Mouse (Mus musculus): Measurements from ENCODE around the gene Gm36176.
"Not testable (repeated sequence)": the region's sequence is repeated elsewhere in the genome, so short reads cannot be mapped to it uniquely, and the experiment has no call there.

Gene Gm36176

DNA sequence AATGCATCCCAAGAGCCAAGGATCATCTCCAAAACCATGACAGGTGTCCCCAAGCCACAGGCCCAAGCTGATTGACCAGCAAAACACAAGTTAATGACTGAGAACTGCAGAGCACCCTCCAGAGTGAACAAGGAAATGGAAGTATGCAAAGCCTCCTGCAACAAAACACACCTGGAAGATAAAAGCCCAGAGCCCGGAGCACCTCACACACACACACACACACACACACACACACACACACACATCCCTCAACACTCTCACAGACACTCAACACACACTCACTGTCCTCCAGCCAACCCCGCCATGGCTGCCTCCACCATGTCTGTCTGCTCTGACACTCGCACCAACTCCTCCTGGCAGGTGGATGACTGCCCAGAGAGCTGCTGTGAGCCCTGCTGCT, at the start of gene Gm36176:
TSS of gene Gm36176 (plus strand) at position 301 of the 400 bp plus-strand sequence.
- DNase-seq (ENCODE audit: low read depth, low spot score) = no peak

DNA sequence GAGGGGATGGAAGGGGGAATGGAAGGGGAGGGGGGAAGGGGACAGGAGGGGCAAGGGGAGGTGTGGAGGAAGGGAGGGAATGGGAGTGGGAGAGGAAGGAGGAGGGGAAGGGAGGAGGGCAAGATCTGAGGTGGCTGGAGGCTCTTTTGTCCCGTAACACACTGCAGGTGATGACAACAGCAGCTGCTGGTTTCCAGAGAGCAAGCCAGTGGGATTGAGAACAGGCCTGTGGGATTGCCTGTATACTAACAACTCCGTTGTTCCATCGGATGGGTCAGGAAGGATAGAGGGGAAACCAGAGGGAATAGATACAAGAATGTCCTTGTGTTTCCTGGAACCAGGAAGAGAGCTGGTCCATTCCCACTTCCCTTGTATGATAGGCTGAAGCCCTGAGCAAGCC, 48.9 kb upstream of the Gm36176 start:
- no peak for DNase-seq (ENCODE audit: low read depth, low spot score)

DNA sequence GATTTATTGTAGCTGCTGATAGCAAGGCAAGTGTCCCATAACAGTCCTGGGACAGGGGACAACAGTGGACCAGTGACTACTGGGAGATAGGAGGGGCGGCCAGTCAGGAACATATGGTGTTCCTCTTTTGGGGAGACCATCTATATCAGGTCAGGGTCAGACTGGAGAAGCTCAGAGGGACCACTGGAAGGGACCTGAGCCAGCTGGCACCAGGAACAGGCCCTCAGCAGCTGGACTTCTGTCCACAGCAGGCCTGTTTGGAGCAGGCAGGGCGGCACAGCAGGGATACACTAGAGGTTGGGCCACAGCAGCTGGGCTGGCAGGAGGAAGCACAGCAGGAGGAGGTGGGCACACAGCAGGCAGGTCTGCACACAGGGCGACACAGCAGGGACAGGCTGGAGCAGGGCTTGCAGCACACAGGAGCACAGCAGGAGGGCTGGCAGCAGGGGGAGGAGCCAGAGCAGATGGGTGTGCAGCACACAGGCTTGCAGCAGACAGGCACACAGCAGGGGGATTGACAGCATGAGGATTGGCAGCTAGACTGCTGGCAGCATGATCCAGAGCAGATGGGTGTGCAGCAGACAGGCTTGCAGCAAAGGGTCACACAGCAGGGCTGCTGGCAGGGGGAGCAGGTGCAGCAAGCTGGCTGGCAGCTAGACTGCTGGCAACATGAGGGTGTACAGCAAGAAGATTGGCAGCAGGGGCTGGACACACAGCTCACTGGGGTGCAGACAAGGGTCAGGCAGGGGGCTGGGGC, 48.3 kb upstream of the Gm36176 start:
- DNase-seq (ENCODE audit: low read depth, low spot score) = not testable (repeated sequence)

DNA sequence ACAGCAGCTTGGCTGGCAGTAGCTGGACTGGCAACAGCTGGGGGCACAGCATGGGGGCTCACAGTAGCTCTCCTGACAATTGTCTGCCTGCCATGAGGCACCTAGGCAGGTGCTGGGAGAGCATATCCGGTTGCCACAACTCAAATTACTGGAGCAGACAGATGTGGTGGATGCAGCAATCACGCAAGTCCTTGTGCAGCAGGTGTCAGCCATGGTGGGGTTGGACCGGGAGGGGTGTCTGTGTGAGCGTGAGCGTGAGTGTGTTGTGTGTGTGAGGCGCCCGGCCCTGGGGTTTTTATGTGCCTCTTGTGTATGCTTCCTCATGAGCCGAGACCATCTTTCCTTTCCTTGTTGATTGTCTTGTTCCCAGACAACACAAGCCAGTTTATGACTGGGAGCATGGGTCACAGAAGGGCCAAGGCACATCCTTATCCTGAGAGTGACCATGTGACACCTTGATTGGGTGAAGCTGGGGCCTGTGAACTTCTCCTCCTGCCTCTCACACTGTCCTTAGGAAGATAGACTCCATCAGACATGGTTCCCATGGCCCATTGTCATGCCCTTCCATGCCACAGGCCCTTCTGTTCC, 47.6 kb upstream of the Gm36176 start, which contains the start of gene Gm19668:
TSS of gene Gm19668 (minus strand) at position 213 of the 588 bp plus-strand sequence.
- DNase-seq (ENCODE audit: low read depth, low spot score) = no peak

DNA sequence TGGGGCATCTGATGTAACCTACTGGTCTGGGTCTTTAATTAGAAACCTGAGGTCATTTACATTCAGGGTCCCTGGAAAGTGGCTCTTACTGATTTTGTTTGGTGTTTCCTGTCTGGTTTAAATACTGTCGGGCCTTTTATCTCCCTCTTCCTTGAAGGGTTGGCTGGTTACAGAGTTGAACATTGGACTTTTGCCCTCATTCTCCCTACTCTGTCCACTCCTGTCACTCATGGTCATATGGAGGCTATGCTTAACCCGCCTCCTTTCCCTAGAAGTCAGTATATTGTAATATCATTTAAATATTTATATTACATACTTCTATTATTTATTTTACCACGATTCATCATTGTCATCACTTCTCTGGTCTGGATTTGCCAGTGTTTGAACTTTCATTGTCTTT, 42.5 kb upstream of the Gm36176 start:
- DNase-seq (ENCODE audit: low read depth, low spot score) = no peak

DNA sequence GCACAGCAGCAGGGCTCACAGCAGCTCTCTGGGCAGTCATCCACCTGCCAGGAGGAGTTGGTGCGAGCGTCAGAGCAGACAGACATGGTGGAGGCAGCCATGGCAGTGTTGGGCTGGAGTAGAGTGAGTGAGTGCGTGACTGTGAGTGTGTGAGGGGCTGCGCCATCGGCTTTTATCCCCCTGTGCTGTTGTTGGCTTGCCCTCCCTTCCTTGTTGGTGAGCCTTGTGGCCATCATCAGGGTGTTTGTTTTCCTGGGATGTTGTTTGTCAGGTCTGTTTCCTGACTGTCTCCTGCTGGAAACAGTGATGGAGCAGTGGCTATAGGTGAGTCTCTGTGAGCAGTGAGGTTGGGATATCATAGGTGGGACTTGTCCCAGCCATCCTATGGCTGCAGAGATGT, 34.9 kb upstream of the Gm36176 start, which contains the start of gene Gm9507:
TSS of gene Gm9507 (minus strand) at position 101 of the 400 bp plus-strand sequence.
- no peak for DNase-seq (ENCODE audit: low read depth, low spot score)

DNA sequence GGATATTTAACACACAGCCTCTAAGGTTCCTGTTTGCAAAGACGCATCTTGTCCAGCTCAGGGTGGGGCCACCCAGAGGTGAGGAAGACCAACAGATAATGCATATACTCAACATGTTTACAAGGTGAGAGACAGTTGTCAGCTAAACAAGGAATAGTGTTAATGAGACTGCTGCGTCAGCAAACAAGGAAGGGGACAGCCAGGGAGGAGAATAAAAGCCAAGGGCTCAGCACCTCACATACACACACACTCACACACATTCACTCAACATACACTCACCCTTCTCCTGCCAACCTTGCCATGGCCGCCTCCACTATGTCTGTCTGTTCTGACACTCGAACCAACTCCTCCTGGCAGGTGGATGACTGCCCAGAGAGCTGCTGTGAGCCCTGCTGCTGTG, 32.2 kb upstream of the Gm36176 start, which contains the start of gene Gm2696:
TSS of gene Gm2696 (plus strand) at position 301 of the 400 bp plus-strand sequence.
- no peak for DNase-seq (ENCODE audit: low read depth, low spot score)

DNA sequence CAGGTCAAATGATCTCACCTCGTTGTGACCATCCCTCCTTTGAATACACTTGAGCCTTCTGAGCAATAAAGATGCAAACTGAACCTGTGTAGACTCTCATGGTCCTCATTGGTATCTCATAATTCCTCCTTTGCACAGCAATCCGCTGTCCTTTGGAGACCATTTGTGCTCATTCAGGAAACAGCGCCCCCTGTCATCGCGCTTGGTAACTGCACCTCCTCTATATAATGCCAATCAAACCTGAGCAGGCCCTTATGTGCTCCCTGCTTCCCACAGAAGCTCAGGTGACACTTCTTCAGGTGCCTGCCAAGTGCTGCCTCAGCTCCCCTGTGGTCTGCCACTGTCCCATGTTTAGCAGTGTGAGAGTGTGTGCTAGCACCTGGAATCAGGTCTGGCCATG, 31.1 kb upstream of the Gm36176 start:
- DNase-seq (ENCODE audit: low read depth, low spot score) = no peak

DNA sequence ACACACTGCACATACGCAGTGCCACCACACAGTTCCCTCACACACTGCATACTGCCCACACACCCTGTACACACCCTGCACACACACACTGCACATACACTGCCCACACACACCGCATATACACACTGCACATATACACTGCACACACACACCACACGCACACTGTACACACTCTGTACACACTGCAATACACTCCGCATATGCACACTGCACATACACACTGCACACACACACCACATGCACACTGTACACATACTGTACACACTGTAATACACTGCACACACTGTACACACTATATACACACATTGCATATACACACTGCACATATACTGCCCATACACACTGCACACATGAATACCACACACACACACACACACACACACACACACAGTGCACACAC, 28.1 kb upstream of the Gm36176 start:
- no peak for DNase-seq (ENCODE audit: low read depth, low spot score)

DNA sequence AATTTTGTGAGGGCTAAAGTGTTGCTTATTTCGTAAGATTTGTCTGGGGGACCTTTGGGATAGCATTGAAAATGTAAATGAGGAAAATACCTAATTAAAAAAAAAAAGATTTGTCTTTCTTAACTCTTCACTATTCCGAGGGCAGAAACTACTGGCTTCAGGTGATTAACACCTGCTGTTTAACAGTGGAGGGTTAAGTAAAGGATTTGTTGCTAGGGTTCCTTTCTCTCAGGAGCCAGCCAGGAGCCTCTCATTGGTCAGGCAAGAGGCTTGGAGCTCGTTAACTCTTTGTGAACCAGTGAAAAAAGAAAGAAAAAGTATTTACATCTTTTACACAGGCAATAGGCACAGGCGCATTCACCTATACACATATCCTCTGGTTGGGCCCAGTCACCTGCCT, 27.4 kb upstream of the Gm36176 start:
- DNase-seq (ENCODE audit: low read depth, low spot score) = no peak

DNA sequence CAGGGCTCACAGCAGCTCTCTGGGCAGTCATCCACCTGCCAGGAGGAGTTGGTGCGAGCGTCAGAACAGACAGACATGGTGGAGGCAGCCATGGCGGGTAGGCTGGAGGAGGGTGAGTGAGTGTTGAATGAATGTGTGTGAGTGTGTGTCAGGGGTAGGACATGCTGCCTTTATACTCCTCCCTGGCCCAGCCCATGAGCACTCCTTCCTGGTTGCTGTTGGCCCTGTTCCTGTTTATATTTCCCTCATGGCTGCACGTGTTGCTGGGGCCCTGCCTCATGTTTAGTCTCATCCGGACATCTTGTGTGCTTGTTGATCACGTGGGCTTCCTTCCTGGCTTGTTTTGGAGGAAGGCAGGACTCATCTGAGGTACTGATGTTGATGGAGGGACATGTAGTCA, 19.7 kb upstream of the Gm36176 start, which contains the start of gene Krtap10-4:
TSS of gene Krtap10-4 (minus strand) at position 145 of the 400 bp plus-strand sequence.
- DNase-seq (ENCODE audit: low read depth, low spot score) = no peak

DNA sequence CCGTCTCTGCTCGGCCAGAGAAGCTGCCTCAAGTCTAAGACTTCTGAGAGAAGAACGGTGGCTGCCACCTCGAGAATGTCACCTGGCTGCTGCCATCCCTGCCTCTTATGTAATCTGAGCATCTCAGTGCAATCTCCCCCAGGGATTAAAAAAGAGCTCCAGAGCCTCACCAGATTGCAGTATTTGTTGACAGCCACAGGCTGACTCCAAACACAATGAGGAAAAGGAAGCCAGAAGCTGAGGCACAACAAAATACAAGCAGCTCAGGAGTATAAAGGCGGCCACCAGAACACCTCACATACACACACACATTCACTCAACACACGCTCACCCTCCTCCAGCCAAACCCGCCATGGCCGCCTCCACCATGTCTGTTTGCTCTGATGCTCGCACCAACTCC, 11.0 kb upstream of the Gm36176 start, which contains the start of gene Krtap10-10:
TSS of gene Krtap10-10 (plus strand) at position 301 of the 400 bp plus-strand sequence.
- DNase-seq (ENCODE audit: low read depth, low spot score) = no peak

DNA sequence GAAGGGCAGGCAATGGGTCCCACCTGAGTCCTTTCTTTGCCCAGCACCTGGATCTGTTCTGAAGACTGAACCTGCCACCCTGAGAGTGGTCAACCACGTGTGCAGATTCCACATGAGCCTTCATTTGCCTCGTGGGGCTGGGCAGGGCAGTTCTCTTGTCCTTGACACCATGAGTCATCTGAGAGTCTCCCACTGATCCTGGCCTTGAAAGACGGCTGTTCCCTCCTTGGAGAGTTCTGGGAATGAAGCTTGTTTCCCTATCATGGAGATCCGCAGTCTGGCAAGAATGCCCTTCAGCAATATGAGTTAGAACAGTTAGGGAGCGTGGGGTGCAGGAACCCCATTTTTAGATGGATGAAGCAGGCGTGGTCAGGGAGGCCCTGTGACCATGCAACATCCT, 7.6 kb upstream of the Gm36176 start:
- DNase-seq (ENCODE audit: low read depth, low spot score) = no peak

DNA sequence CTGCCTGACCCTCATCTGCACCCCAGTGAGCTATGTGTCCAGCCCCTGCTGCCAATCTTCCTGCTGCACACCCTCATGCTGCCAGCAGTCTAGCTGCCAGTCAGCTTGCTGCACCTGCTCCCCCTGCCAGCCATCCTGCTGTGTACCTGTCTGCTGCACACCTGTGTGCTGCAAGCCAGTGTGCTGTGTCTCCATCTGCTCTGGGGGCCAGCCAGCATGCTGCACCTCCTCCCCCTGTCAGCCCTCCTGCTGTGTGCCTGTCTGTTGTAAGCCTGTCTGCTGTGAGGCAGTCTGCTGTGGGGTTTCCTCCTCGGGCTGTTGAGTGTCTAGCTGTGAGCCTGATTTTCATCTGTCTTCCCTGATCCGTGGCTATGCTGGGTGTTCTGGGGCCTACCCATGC, 358 bp downstream of the Gm36176 start:
- DNase-seq (ENCODE audit: low read depth, low spot score) = no peak

DNA sequence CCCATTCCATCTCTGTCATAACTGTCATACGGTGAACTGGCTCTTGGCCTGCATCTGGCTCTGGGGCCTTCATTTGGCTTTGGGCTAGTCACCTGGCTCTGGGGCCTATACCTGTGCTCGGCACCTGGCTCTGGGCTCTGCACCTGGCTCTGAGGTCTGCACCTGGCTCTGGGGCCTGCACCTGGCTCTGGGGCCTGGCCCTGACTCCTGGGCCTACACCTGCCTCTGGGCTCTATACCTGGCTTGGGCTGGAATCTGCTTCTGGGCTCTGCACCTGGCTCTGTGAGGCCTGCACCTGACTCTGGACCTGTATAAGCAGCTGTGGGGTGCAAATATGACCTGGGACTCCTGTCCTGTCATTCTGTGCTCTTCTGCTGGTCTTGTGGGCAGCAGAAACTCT, 935 bp downstream of the Gm36176 start:
- no peak for DNase-seq (ENCODE audit: low read depth, low spot score)

DNA sequence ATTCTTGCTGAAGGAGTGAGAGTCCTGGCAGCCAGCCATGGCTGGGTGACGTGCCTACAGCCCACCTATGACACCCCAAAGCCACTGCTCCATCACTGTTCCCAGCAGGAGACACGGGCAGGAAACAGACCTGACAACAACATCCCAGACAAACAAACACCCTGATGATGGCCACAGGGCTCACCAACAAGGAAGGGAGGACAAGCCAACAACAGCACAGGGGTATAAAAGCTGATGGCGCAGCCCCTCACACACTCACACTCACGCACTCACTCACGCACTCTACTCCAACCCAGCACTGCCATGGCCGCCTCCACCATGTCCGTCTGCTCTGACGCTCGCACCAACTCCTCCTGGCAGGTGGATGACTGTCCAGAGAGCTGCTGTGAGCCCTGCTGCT, 6.0 kb downstream of the Gm36176 start, which contains the start of gene Gm10318:
TSS of gene Gm10318 (plus strand) at position 301 of the 400 bp plus-strand sequence.
- DNase-seq (ENCODE audit: low read depth, low spot score) = no peak

DNA sequence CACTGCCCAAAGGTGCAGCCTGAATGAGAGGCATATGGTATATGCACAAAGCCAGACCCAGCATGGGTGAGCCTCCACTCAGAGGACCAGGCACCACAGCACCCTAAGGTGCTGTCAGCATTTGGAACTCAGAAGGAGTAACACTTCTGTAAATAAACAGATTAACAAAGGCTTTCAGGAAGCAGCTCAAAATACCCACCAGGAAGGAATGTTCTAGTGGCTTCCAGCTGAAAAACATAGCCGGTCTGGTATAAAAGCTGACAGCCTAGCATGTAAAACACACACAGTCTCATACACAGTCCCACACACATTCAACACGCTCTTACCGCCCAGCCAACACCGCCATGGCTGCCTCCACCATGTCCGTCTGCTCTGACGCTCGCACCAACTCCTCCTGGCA, 15.1 kb downstream of the Gm36176 start, which contains the start of gene Gm3285:
TSS of gene Gm3285 (plus strand) at position 301 of the 400 bp plus-strand sequence.
- DNase-seq (ENCODE audit: low read depth, low spot score) = no peak

DNA sequence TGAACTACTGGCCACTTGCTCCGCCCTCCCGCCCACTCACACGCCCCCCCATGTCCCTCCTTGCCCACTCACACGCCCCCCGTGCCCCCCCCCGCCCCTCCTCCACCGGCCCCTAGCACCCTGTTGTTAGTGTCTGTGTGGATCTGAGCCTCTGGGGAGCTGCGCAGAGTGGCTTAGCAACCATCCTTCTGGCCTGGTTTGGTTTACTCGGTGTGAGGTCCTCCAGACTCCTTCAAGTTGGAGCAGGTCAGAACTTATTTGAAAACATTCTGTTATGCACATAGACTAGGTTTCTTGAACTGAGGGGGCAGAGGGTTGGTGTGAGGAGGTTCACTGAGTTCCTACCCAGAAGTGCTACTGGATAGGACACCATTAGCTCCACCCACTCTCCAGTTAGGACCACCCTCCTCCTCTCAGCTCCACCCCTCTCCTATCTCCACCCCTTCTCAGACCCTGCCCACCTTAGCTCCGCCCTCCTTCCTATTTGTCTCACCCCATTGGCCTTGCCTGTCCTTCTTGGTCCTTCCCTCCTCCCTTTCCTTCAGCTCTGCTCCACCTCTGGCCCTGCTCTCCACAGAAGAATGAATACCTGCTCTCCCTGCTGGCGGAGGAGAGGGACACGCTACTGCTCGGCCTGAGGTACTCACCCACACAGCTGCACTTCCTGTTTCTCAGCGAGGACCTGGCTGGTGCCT, 17.6 kb downstream of the Gm36176 start:
- DNase-seq (ENCODE audit: low read depth, low spot score) = no peak

DNA sequence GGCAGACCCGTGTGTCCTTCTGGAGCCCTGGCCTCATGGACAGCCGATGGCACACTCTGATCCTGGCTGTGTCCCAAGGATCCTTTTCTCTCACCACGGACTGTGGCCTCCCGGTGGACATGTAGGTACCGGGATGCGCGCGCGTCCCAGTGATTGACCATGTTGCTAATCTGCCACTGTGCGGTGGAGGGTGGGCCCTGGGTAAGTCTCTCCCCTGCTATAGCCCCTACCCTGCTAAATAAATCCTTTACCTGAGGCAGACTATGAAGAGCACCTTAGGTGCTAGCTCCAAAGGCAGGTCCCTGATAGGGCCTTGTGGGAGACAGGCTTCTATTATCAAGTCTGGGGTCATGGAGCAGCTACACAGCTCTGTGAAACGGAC, 18.1 kb downstream of the Gm36176 start:
- DNase-seq (ENCODE audit: low read depth, low spot score) = no peak

DNA sequence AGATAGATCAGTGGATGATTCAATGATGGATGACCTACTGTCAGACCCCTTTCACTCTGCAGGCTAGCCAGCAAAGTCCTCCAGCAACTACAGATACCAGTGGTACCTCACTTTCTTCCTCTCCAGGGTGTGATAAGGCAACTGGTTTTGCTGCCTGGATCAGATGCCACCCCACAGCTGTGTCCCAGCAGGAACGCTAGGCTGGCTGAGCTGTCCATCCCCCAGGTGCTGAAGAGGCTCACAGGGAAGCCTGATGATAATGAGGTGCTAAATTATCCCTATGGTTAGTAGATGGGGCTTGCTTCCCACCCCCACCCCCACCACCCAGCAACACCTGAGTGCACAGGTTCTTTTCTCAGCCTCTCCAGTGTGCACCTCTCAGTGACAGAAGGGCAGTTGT, 20.9 kb downstream of the Gm36176 start:
- no peak for DNase-seq (ENCODE audit: low read depth, low spot score)

DNA sequence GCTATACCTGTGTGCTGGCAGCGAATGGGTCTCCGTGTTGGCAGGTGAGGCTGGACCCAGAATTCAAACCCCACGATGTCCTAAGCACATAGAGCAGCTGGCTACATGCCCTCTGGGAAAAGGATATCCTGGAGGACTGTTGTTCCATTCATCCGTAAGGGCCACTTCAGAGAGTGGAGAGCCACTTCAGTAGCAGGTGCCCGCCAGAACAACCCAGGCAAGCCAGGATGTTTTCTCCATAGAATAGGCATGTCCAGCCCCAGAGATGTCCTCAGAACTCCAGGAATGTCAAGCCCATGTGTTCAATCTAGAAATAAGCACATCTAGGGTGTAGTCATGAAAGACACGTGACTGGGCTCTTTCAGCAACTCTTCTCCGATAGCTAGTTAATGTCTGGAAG, 23.0 kb downstream of the Gm36176 start:
- no peak for DNase-seq (ENCODE audit: low read depth, low spot score)

DNA sequence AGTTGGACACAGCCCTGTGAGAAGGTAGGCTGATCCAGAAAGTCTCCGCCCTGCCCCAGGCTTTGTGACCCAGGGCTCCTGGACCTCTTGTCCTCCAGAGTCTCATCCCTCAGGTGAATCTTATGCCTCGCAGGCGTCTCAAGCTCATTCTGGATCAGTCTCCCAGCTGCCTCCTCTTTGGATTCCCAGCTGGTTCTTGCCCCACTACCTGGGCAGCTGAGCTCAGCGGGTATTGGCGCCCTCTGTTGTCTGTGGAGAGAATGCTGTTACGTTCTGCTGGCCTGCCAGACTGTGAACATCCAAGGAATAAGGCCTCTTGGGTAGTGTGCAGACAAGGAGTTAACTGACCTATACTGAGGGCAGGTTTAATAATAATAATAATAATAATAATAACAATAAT, 32.4 kb downstream of the Gm36176 start:
- no peak for DNase-seq (ENCODE audit: low read depth, low spot score)
